17 mouse cellular contexts compared by ENCODE assay signal in genomic region chr10:109508553-109508952, GRCm38 (mm10).
DNase-seq lines count a peak whose midpoint lies in the region; TF ChIP-seq lines count a peak whose summit lies in the region.
"Had no signal": no experiment of that assay in that cellular context is flagged by ENCODE, and none has a peak within 500 bp of the region (broad histone marks: within the 10 kb centered on the region; RNA-seq: fewer than 3 reads in every experiment).

No protein-coding gene starts in this region.

- DNase-seq in lung, postnatal 25 days (ENCODE audit: low spot score), result no peak
- no peak for DNase-seq in layer of hippocampus, adult 9-11 months
- DNase-seq: adrenal gland, adult 2 months; adrenal gland, adult 8-10 months; adrenal gland, postnatal 10 days; adrenal gland, postnatal 14 days; adrenal gland, postnatal 25 days; adrenal gland, postnatal 36 days; B cell, adult 2 months; cerebellum, adult 11 months; cerebellum, adult 11-12 months; cerebellum, adult 18-20 months; cerebellum, adult 2 months had no signal

- no peaks in the 10 kb centered on the region for H3K79me3 ChIP-seq in C2C12 (ENCODE audit: low read depth)

- TF ChIP-seq CTCF in C2C12 (IDR thresholded peaks at IDR 0.05; ENCODE audit: control insufficient read depth, insufficient read depth, insufficient read length), result no peak

- TF ChIP-seq POLR2A in myocyte (IDR thresholded peaks at IDR 0.05; ENCODE audit: insufficient read length, low read depth), result no peak

- no peaks in the 10 kb centered on the region for H3K36me3 ChIP-seq in C2C12 (ENCODE audit: control insufficient read depth, insufficient read depth)
- H3K36me3 ChIP-seq in myocyte (ENCODE audit: control insufficient read depth, insufficient read depth), result no peaks in the 10 kb centered on the region
- H3K36me3 ChIP-seq: G1E had no signal

- H3K79me2 ChIP-seq in C2C12 (ENCODE audit: control insufficient read depth, insufficient read depth) (no peaks in the 10 kb centered on the region), myocyte (ENCODE audit: control insufficient read depth, insufficient read depth) (no peaks in the 10 kb centered on the region)

- no peak overlapping the region for H3K4me3 ChIP-seq in C2C12 (ENCODE audit: insufficient read depth, poor library complexity, severe bottlenecking)
- H3K4me3 ChIP-seq in myocyte, result no peak overlapping the region

- H3K27me3 ChIP-seq in C2C12 (ENCODE audit: control insufficient read depth, insufficient read depth, insufficient read length) (no peaks in the 10 kb centered on the region), myocyte (ENCODE audit: control insufficient read depth, insufficient read depth, insufficient read length) (no peaks in the 10 kb centered on the region)
- H3K27me3 ChIP-seq: CH12.LX had no signal

- no peak overlapping the region for H3K4me2 ChIP-seq in myocyte (ENCODE audit: low read depth)

- no peak overlapping the region for H3ac ChIP-seq in C2C12 (ENCODE audit: control insufficient read depth, insufficient read length, low read depth)
- H3ac ChIP-seq in myocyte (ENCODE audit: control insufficient read depth, insufficient read length), result no peak overlapping the region

TF ChIP-seq in C2C12, 6 proteins besides CTCF, POLR2A, EP300 and RAD21:
- TF ChIP-seq USF1 (IDR thresholded peaks at IDR 0.05; ENCODE audit: low read depth) (no peak), MYOD1 (IDR thresholded peaks at IDR 0.05; ENCODE audit: control insufficient read depth, insufficient read length, low read depth) (peak; percentile 34), MYOG (IDR thresholded peaks at IDR 0.05; ENCODE audit: control insufficient read depth, extremely low read depth, insufficient read length) (no peak), FOSL1 (IDR thresholded peaks at IDR 0.05; ENCODE audit: insufficient read depth, low read length, poor library complexity, severe bottlenecking) (no peak), MAX (IDR thresholded peaks at IDR 0.05) (no peak), CEBPB (IDR thresholded peaks at IDR 0.05; ENCODE audit: low read depth) (no peak)

TF ChIP-seq in myocyte, 11 proteins besides CTCF, POLR2A, EP300 and RAD21:
- peak; percentile 75 for TF ChIP-seq TCF3 (IDR thresholded peaks at IDR 0.05; ENCODE audit: insufficient read length, low read depth)
- no peak for TF ChIP-seq POLR2AphosphoS2 (IDR thresholded peaks at IDR 0.05; ENCODE audit: insufficient read length, low read depth)
- no peak for TF ChIP-seq E2F4 (IDR thresholded peaks at IDR 0.05; ENCODE audit: insufficient read depth)
- no peak for TF ChIP-seq MAX (IDR thresholded peaks at IDR 0.05; ENCODE audit: low read depth)
- TF ChIP-seq SRF (IDR thresholded peaks at IDR 0.05; ENCODE audit: control insufficient read depth, insufficient read length, low read depth), result no peak
- no peak for TF ChIP-seq USF1 (IDR thresholded peaks at IDR 0.05; ENCODE audit: low read depth)
- peak in 1 of 3 experiments; percentile 80 for TF ChIP-seq MYOG (IDR thresholded peaks at IDR 0.05; ENCODE audit: control insufficient read depth in 1 of 3, insufficient read depth in 1 of 3, insufficient read length in 2 of 3, low read depth in 2 of 3)
- TF ChIP-seq REST (IDR thresholded peaks at IDR 0.05; ENCODE audit: insufficient read depth, insufficient read length), result no peak
- TF ChIP-seq MYOD1 (IDR thresholded peaks at IDR 0.05; ENCODE audit: control insufficient read depth in 1 of 3, insufficient read length in 2 of 3, low read depth in 2 of 3), result peak in 2 of 3 experiments; percentile 87 to 90
- TF ChIP-seq CEBPB (IDR thresholded peaks at IDR 0.05; ENCODE audit: insufficient read depth, poor library complexity, severe bottlenecking), result no peak
- peak; percentile 85 for TF ChIP-seq TCF12 (IDR thresholded peaks at IDR 0.05; ENCODE audit: insufficient read depth, poor library complexity, severe bottlenecking)
